ENCODE assay signal across 21 mouse cellular contexts in genomic region chr13:3715019-3715418, GRCm38 (mm10).
"Had no signal": no experiment of that assay in that cellular context is flagged by ENCODE, and none has a peak within 500 bp of the region (broad histone marks: within the 10 kb centered on the region; RNA-seq: fewer than 3 reads in every experiment).

No protein-coding gene starts in this region.

- H3K9me3 ChIP-seq: lung, embryonic 15.5 days; megakaryocyte, embryonic 14.5 days; midbrain, embryonic 12.5 days; midbrain, embryonic 15.5 days; neural tube, embryonic 13.5 days; neural tube, embryonic 15.5 days had no signal

- H3K9ac ChIP-seq: liver, postnatal 0 days; lung, embryonic 15.5 days; midbrain, embryonic 12.5 days; midbrain, embryonic 15.5 days; neural tube, embryonic 13.5 days; neural tube, embryonic 15.5 days had no signal

- H3K27ac ChIP-seq: lung, embryonic 15.5 days; macrophage; midbrain, embryonic 12.5 days; midbrain, embryonic 15.5 days; neural tube, embryonic 13.5 days; neural tube, embryonic 15.5 days had no signal

- H3K4me3 ChIP-seq: lung, embryonic 15.5 days; megakaryocyte, embryonic 14.5 days; midbrain, embryonic 12.5 days; midbrain, embryonic 15.5 days; myocyte; neural tube, embryonic 13.5 days; neural tube, embryonic 15.5 days had no signal

- H3K4me1 ChIP-seq: lung, embryonic 15.5 days; megakaryocyte, embryonic 14.5 days had no signal

- H3K27me3 ChIP-seq: lung, embryonic 15.5 days; midbrain, embryonic 15.5 days; neural tube, embryonic 15.5 days had no signal

- DNase-seq: liver, postnatal 0 days; lung, adult 2 months; lung, postnatal 14 days; lung, postnatal 36 days; retina, postnatal 1 day; right cerebral cortex, adult 18-20 months; right cerebral cortex, postnatal 25 days; right cerebral cortex, postnatal 4 days; spleen, adult 18-20 months; thymus, adult 18-20 months; thymus, postnatal 14 days; thymus, postnatal 36 days had no signal

- ATAC-seq: liver, postnatal 0 days; lung, postnatal 0 days; midbrain, embryonic 15.5 days had no signal

- H3K36me3 ChIP-seq: lung, embryonic 15.5 days; midbrain, embryonic 12.5 days; midbrain, embryonic 15.5 days; neural tube, embryonic 13.5 days; neural tube, embryonic 15.5 days had no signal

- H3K4me2 ChIP-seq: lung, embryonic 15.5 days; midbrain, embryonic 12.5 days; midbrain, embryonic 15.5 days; neural tube, embryonic 13.5 days; neural tube, embryonic 15.5 days had no signal
